Mouse (Mus musculus) embryonic facial prominence, embryonic 12.5 days (tissue): Measurements from ENCODE around the gene Cep89. TPM values are rescaled to one million over a fixed set of nuclear protein-coding genes. Genes with fewer than 3 reads are reported as not detected.

Experiments
- ATAC-seq: fragments of 200-750 bp; cut with Nextera tagmentation; 2 replicates; pipeline ENCODE4 v1.8.0; 2017; ENCODE audit not compliant: insufficient number of reproducible peaks, insufficient read depth, low FRiP score, low TSS enrichment
- H3K27ac ChIP-seq: fragments of 300-500 bp; sonication (generic); 2 replicates; pipeline ENCODE4 v1.5.1; 2016; ENCODE audit warnings: mild to moderate bottlenecking
- H3K27me3 ChIP-seq: fragments of 300-500 bp; sonication (generic); 2 replicates; pipeline ENCODE4 v1.6.1; 2016; ENCODE audit warnings: mild to moderate bottlenecking, moderate library complexity
- H3K36me3 ChIP-seq: fragments of 300-500 bp; sonication (generic); 2 replicates; pipeline ENCODE4 v1.6.1; 2016; ENCODE audit warnings: mild to moderate bottlenecking
- H3K4me1 ChIP-seq: fragments of 300-500 bp; sonication (generic); 2 replicates; pipeline ENCODE4 v1.6.1; 2016
- H3K4me2 ChIP-seq: fragments of 300-500 bp; sonication (generic); replicated peaks from 2 replicates; pipeline ENCODE4 v1.6.1; 2016; ENCODE audit warnings: mild to moderate bottlenecking, moderate library complexity
- H3K4me3 ChIP-seq: fragments of 300-500 bp; sonication (generic); 2 replicates; pipeline ENCODE4 v1.5.1; 2016; ENCODE audit warnings: mild to moderate bottlenecking
- H3K9ac ChIP-seq: fragments of 300-500 bp; sonication (generic); 2 replicates; pipeline ENCODE4 v1.6.1; 2016; ENCODE audit warnings: mild to moderate bottlenecking, moderate library complexity
- H3K9me3 ChIP-seq: fragments of 300-500 bp; sonication (generic); 2 replicates; pipeline ENCODE4 v1.6.1; 2016; ENCODE audit warnings: mild to moderate bottlenecking, moderate library complexity
- WGBS: fragments of 180-500 bp; shearing (Covaris S2); methylation state at CpG from one replicate; pipeline ENCODE4 v1.1.7; 2016; 5-methylcytosine and 5-hydroxymethylcytosine counted together
- polyA plus RNA-seq: library from polyadenylated mRNA; unstranded; fragments of >200 nt; fragmentation: Nextera tagmentation; extraction: Ambion mirVana; gene quantifications from 2 replicates; pipeline ENCODE4 v1.2.1, GENCODE M21; 2016

Gene Cep89
- polyA plus RNA-seq, 1 experiment from 2014 or later, result 56.0 TPM

- H3K27me3 ChIP-seq, result no peaks in the 10 kb centered on the region
- H3K36me3 ChIP-seq, result no peaks in the 10 kb centered on the region
- peaks cover 6% of the 10 kb centered on the region; the same call in 1 of the 2 replicates for H3K4me1 ChIP-seq
- H3K9ac ChIP-seq, result no peak overlapping the region
- no peak overlapping the region for H3K4me2 ChIP-seq
- H3K9me3 ChIP-seq, result no peaks in the 10 kb centered on the region
- ATAC-seq, result no peak
- no peak overlapping the region for H3K27ac ChIP-seq
- WGBS, result 62% methylated on average over 7 of the region's 7 CpGs
- no peak overlapping the region for H3K4me3 ChIP-seq
Observed at GRCm38 (mm10) chr7:35448867-35449266, 52.0 kb downstream of the Cep89 start.

- Histone ChIP-seq H3K4me3 (no peak overlapping the region), H3K27ac (no peak overlapping the region), H3K9ac (no peak overlapping the region), H3K27me3 (no peaks in the 10 kb centered on the region), H3K4me2 (no peak overlapping the region), H3K36me3 (no peaks in the 10 kb centered on the region), H3K9me3 (no peaks in the 10 kb centered on the region), H3K4me1 (no peaks in the 10 kb centered on the region)
- no peak for ATAC-seq
- WGBS, result 77% methylated on average over 4 of the region's 4 CpGs
Observed at GRCm38 (mm10) chr7:35456091-35456814, 59.4 kb downstream of the Cep89 start.

DNA sequence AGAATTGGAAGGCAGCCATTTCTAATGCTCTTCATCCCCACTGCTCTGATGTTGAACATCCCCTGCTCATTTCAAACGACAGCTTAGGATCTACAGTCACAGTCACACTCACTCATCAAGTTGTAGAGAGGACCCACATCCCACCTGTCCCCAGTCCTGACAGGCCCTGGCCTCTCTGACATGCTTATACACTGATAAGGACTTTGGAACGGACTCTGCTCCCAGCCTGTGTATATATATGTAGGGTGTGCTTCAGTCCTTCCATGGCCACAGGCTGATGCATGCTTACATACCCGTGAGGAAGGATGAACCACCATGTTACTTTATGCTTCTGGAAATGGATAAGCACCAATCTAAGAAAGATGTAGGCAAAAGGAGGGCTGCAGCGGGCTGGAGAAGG lies 64.1 kb downstream of the Cep89 start:
- WGBS, result 91% methylated on average over 4 of the region's 4 CpGs
- no peak overlapping the region for H3K4me2 ChIP-seq
- no peaks in the 10 kb centered on the region for H3K9me3 ChIP-seq
- no peak overlapping the region for H3K27ac ChIP-seq
- no peak for ATAC-seq
- H3K9ac ChIP-seq, result no peak overlapping the region
- no peaks in the 10 kb centered on the region for H3K27me3 ChIP-seq
- no peaks in the 10 kb centered on the region for H3K36me3 ChIP-seq
- no peaks in the 10 kb centered on the region for H3K4me1 ChIP-seq
- no peak overlapping the region for H3K4me3 ChIP-seq

DNA sequence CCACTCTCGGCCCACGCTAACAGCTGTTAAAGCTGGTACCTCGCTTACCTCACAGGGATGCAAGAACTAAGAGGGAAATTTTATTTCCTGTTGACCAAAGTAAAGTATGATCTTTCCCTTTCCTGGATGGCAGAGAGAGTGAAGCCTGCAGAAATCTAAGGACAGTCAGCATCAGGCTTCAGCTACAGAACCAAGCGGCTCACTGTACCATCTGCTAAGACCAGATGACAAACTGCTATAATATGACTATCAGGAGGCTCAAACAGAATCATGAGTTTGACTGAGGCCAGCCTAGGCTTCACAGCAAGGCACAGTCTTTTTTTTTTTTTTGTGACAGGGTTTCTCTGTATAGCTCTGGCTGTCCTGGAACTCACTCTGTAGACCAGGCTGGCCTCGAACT lies 68.2 kb downstream of the Cep89 start:
- no peaks in the 10 kb centered on the region for H3K36me3 ChIP-seq
- 89% methylated on average over 5 of the region's 5 CpGs for WGBS

GRCm38 (mm10) chr7:35467856-35468255 lies 71.0 kb downstream of the Cep89 start:
- Histone ChIP-seq H3K27ac (no peak overlapping the region), H3K9ac (no peak overlapping the region), H3K4me1 (no peaks in the 10 kb centered on the region), H3K9me3 (no peaks in the 10 kb centered on the region), H3K4me3 (no peak overlapping the region), H3K36me3 (no peaks in the 10 kb centered on the region), H3K4me2 (no peak overlapping the region), H3K27me3 (no peaks in the 10 kb centered on the region)
- no peak for ATAC-seq
- WGBS, result 67% methylated on average over 2 of the region's 2 CpGs

More for the DNA sequence above, 68.2 kb downstream of the Cep89 start:
- Histone ChIP-seq H3K9me3 (no peaks in the 10 kb centered on the region), H3K9ac (no peak overlapping the region), H3K27ac (no peak overlapping the region), H3K4me2 (no peak overlapping the region), H3K27me3 (no peaks in the 10 kb centered on the region), H3K4me3 (no peak overlapping the region), H3K4me1 (no peaks in the 10 kb centered on the region)
- ATAC-seq, result no peak

DNA sequence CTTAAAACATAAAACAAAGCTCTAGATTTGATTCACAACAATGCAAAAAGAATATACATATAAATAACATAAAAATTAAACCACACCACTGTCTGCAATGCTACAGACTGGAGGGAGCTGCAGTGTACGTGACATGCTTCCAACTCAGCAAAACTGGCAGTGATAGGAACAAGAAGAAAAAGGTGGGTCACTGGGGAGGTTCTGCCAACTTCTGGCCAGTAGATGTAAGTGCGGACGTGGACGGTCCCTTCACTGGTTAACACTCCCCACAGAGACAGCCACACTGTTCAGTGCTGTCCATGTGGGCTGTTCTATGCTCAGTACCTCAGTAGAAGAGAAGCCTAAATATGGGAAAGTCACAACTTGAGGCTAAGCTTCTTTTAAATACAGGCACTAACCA lies 74.0 kb downstream of the Cep89 start:
- H3K9me3 ChIP-seq, result no peaks in the 10 kb centered on the region
- no peak overlapping the region for H3K9ac ChIP-seq
- H3K4me3 ChIP-seq, result no peak overlapping the region
- H3K4me1 ChIP-seq, result no peaks in the 10 kb centered on the region
- H3K27me3 ChIP-seq, result no peaks in the 10 kb centered on the region
- H3K27ac ChIP-seq, result no peak overlapping the region
- H3K36me3 ChIP-seq, result no peaks in the 10 kb centered on the region
- WGBS, result 51% methylated on average over 4 of the region's 4 CpGs
- H3K4me2 ChIP-seq, result no peak overlapping the region
- ATAC-seq, result no peak

DNA sequence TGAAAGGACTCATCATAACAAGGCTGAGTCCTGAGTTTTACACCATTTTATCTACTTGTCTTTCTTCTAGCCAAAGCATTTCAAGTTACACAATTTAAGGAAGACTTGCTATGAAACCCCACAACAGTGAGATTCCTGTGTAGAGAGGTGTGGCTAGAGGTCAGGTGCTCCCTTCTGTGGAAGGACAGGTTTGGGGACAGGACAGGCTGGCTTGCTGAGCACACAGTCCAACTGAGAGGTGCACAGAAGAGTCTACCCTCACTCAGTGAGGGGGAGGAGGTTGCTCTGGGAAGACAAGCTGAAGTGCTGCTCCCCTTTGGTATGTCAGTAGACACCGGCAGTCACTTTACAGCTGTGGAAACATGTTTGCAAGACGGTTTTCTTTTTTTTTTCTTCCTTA lies 79.6 kb downstream of the Cep89 start:
- Histone ChIP-seq H3K9ac (no peak overlapping the region), H3K4me1 (no peaks in the 10 kb centered on the region), H3K4me3 (no peak overlapping the region), H3K27me3 (no peaks in the 10 kb centered on the region), H3K27ac (no peak overlapping the region), H3K9me3 (no peaks in the 10 kb centered on the region), H3K4me2 (no peak overlapping the region), H3K36me3 (no peaks in the 10 kb centered on the region)
- WGBS, result 85% methylated on average over 2 of the region's 2 CpGs
- ATAC-seq, result no peak

DNA sequence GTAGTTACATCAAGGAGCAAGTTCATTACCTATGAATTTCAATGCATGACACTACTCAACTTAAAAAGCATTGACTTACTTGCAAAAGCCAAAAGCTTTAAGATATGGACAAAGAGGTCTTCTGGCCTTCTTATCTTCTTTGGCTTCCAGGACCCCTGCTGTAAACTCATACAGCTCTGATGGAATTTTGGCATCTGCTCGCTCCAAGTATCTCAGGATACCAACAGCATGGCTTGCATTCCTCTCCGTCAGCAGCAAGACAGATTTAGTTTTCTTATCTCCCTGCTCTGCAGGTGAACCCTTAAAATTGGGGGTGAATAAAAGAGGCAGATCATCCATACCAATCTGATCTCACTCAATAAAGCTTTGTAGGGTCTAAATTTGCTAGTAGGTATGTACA lies 88.3 kb downstream of the Cep89 start:
- WGBS, result 77% methylated on average over 2 of the region's 2 CpGs
- no peak overlapping the region for H3K4me3 ChIP-seq
- H3K36me3 ChIP-seq, result no peaks in the 10 kb centered on the region
- no peak overlapping the region for H3K9ac ChIP-seq
- H3K9me3 ChIP-seq, result no peaks in the 10 kb centered on the region
- no peaks in the 10 kb centered on the region for H3K27me3 ChIP-seq
- H3K4me2 ChIP-seq, result no peak overlapping the region
- H3K27ac ChIP-seq, result no peak overlapping the region
- ATAC-seq, result no peak
- no peaks in the 10 kb centered on the region for H3K4me1 ChIP-seq

DNA sequence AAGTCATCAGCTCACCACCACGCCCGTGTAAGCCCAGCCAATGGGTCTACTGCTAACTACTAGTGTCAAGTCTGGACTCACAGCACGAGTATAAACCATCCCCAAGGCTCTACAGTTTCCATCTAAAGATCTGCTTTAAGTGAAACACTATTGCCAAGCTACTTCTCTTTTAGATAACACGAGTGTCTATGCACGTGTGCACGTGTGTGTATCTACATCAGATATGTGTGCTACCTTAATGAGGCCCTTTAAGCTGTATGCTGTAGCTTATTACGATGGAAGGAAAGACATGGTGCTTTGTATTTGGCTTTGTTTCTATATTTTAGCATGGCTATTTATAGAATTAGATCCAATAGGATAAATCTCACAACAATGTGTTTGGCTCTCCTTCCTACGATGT lies 89.7 kb downstream of the Cep89 start:
- 88% methylated on average over 8 of the region's 8 CpGs for WGBS

More for the DNA sequence above, 89.7 kb downstream of the Cep89 start:
- Histone ChIP-seq H3K4me3 (no peak overlapping the region), H3K9ac (no peak overlapping the region), H3K4me1 (no peaks in the 10 kb centered on the region), H3K27ac (no peak overlapping the region), H3K4me2 (no peak overlapping the region), H3K9me3 (no peaks in the 10 kb centered on the region), H3K36me3 (no peaks in the 10 kb centered on the region), H3K27me3 (no peaks in the 10 kb centered on the region)
- no peak for ATAC-seq

Other genes with a start within 250 kb of the Cep89 start
- gene Slc7a10, start 210.7 kb upstream of the Cep89 start, polyA plus RNA-seq, result 1.7 and 3.0 TPM in 2 replicates
- gene Lrp3, start 181.5 kb upstream of the Cep89 start, polyA plus RNA-seq, result 10.5 and 11.9 TPM in 2 replicates
- 19.6 and 20.0 TPM in 2 replicates for gene Gpatch1, start 78.6 kb upstream of the Cep89 start, polyA plus RNA-seq
- 4.1 and 4.9 TPM in 2 replicates for gene Rhpn2, start 62.9 kb upstream of the Cep89 start, polyA plus RNA-seq
- 14.0 and 15.4 TPM in 2 replicates for gene Faap24, start 199 bp upstream of the Cep89 start, polyA plus RNA-seq
- gene Slc7a9, start 51.8 kb downstream of the Cep89 start, polyA plus RNA-seq, result 0.29 and 0.45 TPM in 2 replicates
- 0.22 and 0.80 TPM in 2 replicates for gene Tdrd12, start 140.7 kb downstream of the Cep89 start, polyA plus RNA-seq
- 45.6 and 48.9 TPM in 2 replicates for gene Nudt19, start 159.3 kb downstream of the Cep89 start, polyA plus RNA-seq
- gene Rgs9bp, start 188.5 kb downstream of the Cep89 start, polyA plus RNA-seq, result 0.09 and 0.20 TPM in 2 replicates
- 41.2 and 41.6 TPM in 2 replicates for gene Ankrd27, start 189.2 kb downstream of the Cep89 start, polyA plus RNA-seq